Mouse (Mus musculus): ENCODE results near the gene Tmod4. TPM values are rescaled to one million over a fixed set of nuclear protein-coding genes. Genes with fewer than 3 reads are reported as not detected.

The Tmod4 gene
- total RNA-seq, 2 experiments from 2014 or later = 511 to 517 TPM

GRCm38 (mm10) chr3:95135023-95135422, 10.7 kb downstream of the Tmod4 start:
- peak; percentile 59 for DNase-seq
- intact Hi-C loops (cut with DNase I; ENCODE audit: low total_unique reads) = loop anchor here (5.0 kb wide), 1 partner anchor 37 kb away; no protein-coding TSS in a partner anchor

- intact Hi-C loops (cut with DNase I; ENCODE audit: low total_unique reads) = loop anchor here (5.0 kb wide), 1 partner anchor 37 kb away; no protein-coding TSS in a partner anchor
- DNase-seq = no peak
Measured at GRCm38 (mm10) chr3:95135433-95136052, 11.3 kb downstream of the Tmod4 start.

- intact Hi-C loops (cut with DNase I; ENCODE audit: low total_unique reads) = loop anchor here (5.0 kb wide), 1 partner anchor 36 kb away; no protein-coding TSS in a partner anchor
- DNase-seq = no peak
Measured at GRCm38 (mm10) chr3:95136336-95136735, 12.1 kb downstream of the Tmod4 start.

- intact Hi-C loops (cut with DNase I; ENCODE audit: low total_unique reads) = loop anchor here (5.0 to 10.0 kb wide), 2 partner anchors 33 to 125 kb away; no protein-coding TSS in a partner anchor
- DNase-seq = peak; percentile 25
Measured at GRCm38 (mm10) chr3:95139586-95140288, 15.5 kb downstream of the Tmod4 start.

- peak; percentile 8 for DNase-seq
- intact Hi-C loops (cut with DNase I; ENCODE audit: low total_unique reads) = loop anchor here (10.0 kb wide), 1 partner anchor 125 kb away; no protein-coding TSS in a partner anchor
Measured at GRCm38 (mm10) chr3:95140289-95140595, 16.0 kb downstream of the Tmod4 start.

- DNase-seq = no peak
- intact Hi-C loops (cut with DNase I; ENCODE audit: low total_unique reads) = loop anchor here (10.0 kb wide), 1 partner anchor 124 kb away; no protein-coding TSS in a partner anchor
Measured at GRCm38 (mm10) chr3:95140795-95141194, 16.5 kb downstream of the Tmod4 start.

GRCm38 (mm10) chr3:95141474-95141873, 17.2 kb downstream of the Tmod4 start:
- no peak for DNase-seq
- intact Hi-C loops (cut with DNase I; ENCODE audit: low total_unique reads) = loop anchor here (10.0 kb wide), 1 partner anchor 123 kb away; no protein-coding TSS in a partner anchor

GRCm38 (mm10) chr3:95141952-95142616, 17.8 kb downstream of the Tmod4 start, which contains the start of gene Tnfaip8l2:
Gene Tnfaip8l2, minus strand, starts transcription at chr3:95142360.
- peak; percentile 39 for DNase-seq

GRCm38 (mm10) chr3:95142617-95143011, 18.3 kb downstream of the Tmod4 start:
- intact Hi-C loops (cut with DNase I; ENCODE audit: low total_unique reads) = loop anchor here (10.0 kb wide), 1 partner anchor 122 kb away; no protein-coding TSS in a partner anchor

More at GRCm38 (mm10) chr3:95141952-95142616, 17.8 kb downstream of the Tmod4 start, which contains the start of gene Tnfaip8l2:
- intact Hi-C loops (cut with DNase I; ENCODE audit: low total_unique reads) = loop anchor here (10.0 kb wide), 1 partner anchor 123 kb away; no protein-coding TSS in a partner anchor

GRCm38 (mm10) chr3:95147924-95148323, 23.6 kb downstream of the Tmod4 start:
- intact Hi-C loops (cut with DNase I; ENCODE audit: low total_unique reads) = loop anchor here (10.0 kb wide), 1 partner anchor 117 kb away; no protein-coding TSS in a partner anchor
- no peak for DNase-seq

More at GRCm38 (mm10) chr3:95142617-95143011, 18.3 kb downstream of the Tmod4 start:
- DNase-seq = peak; percentile 81

GRCm38 (mm10) chr3:95153874-95154273, 29.6 kb downstream of the Tmod4 start:
- intact Hi-C loops (cut with DNase I; ENCODE audit: low total_unique reads) = no loop called here
- DNase-seq = peak; percentile 39

- DNase-seq = no peak
- intact Hi-C loops (cut with DNase I; ENCODE audit: low total_unique reads) = no loop called here
Measured at GRCm38 (mm10) chr3:95159511-95159986, 35.3 kb downstream of the Tmod4 start.

GRCm38 (mm10) chr3:95159987-95160963, 36.0 kb downstream of the Tmod4 start, which contains the start of gene Sema6c:
Gene Sema6c, plus strand, starts transcription at chr3:95160457.
- intact Hi-C loops (cut with DNase I; ENCODE audit: low total_unique reads) = no loop called here
- peak; percentile 93 for DNase-seq

GRCm38 (mm10) chr3:95161041-95161551, 36.8 kb downstream of the Tmod4 start:
- intact Hi-C loops (cut with DNase I; ENCODE audit: low total_unique reads) = no loop called here
- DNase-seq = peak; percentile 64

- intact Hi-C loops (cut with DNase I; ENCODE audit: low total_unique reads) = no loop called here
- DNase-seq = peak; percentile 5
Measured at GRCm38 (mm10) chr3:95161618-95162344, 37.5 kb downstream of the Tmod4 start.

GRCm38 (mm10) chr3:95162345-95162628, 38.0 kb downstream of the Tmod4 start:
- no peak for DNase-seq
- intact Hi-C loops (cut with DNase I; ENCODE audit: low total_unique reads) = no loop called here

- intact Hi-C loops (cut with DNase I; ENCODE audit: low total_unique reads) = no loop called here
- DNase-seq = peak; percentile 84
Measured at GRCm38 (mm10) chr3:95163419-95164255, 39.4 kb downstream of the Tmod4 start.

Data from gastrocnemius, postnatal 14 days (tissue).